ENCODE assay signal across 9 mouse cellular contexts in the genomic region with DNA sequence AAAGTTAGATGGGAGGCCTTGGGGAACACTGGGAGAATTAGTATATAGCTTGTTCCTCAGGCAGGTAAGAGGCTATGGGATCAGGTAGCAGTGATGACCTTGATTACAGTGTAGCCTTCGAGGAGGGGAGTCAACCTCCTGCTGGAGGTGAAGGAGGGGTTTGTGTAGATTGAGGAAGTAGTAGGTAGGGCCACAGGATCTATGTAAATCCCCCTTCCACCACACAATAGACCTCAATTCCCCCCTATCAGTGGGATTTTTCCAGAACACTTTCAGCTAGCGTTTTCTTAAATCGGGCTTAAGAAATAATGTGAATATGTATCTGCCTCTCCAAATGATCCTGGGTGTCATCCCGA. TPM values are rescaled to one million over a fixed set of nuclear protein-coding genes. Genes with fewer than 3 reads are reported as not detected.
DNase-seq lines count a peak whose midpoint lies in the region; ATAC-seq and TF ChIP-seq lines count a peak whose summit lies in the region.
"Had no signal": no experiment of that assay in that cellular context is flagged by ENCODE, and none has a peak within 500 bp of the region (broad histone marks: within the 10 kb centered on the region; RNA-seq: fewer than 3 reads in every experiment).

No protein-coding gene starts in this region.

- peaks cover 15% of the 10 kb centered on the region for H3K4me1 ChIP-seq in heart, embryonic 15.5 days (replicated peaks)
- peaks cover 0 to 4% of the 10 kb centered on the region in 2 experiments; a peak in 1 of 4 replicates for H3K4me1 ChIP-seq in ES-E14 (ENCODE audit: control insufficient read depth in 2 of 2, insufficient read depth in 2 of 2, low read length in 2 of 2, poor library complexity in 1 of 2)
- H3K4me1 ChIP-seq in forebrain, postnatal 0 days (ENCODE audit: insufficient read depth), result peaks cover 7% of the 10 kb centered on the region
- H3K4me1 ChIP-seq in liver, postnatal 0 days (ENCODE audit: insufficient read depth), result peaks cover 23% of the 10 kb centered on the region; the same call in 1 of the 2 replicates

- H3K36me3 ChIP-seq in heart, embryonic 15.5 days, result peaks cover 9% of the 10 kb centered on the region
- H3K36me3 ChIP-seq in ES-E14 (ENCODE audit: control insufficient read depth, insufficient read depth, low read length, poor library complexity, severe bottlenecking), result peaks cover 5% of the 10 kb centered on the region
- H3K36me3 ChIP-seq in forebrain, postnatal 0 days (ENCODE audit: insufficient read depth), result peaks cover 19% of the 10 kb centered on the region
- H3K36me3 ChIP-seq in liver, postnatal 0 days (replicated peaks; ENCODE audit: insufficient read depth, low read length), result peaks cover 15% of the 10 kb centered on the region

- H3K4me2 ChIP-seq in heart, embryonic 15.5 days, result peak overlapping the region; percentile 69
- H3K4me2 ChIP-seq in forebrain, postnatal 0 days (ENCODE audit: low read depth), result peak overlapping the region; percentile 49
- H3K4me2 ChIP-seq in liver, postnatal 0 days (ENCODE audit: low read depth, low read length), result peak overlapping the region; percentile 85

- in situ Hi-C loops in ES-E14 (cut with MboI; ENCODE audit: low sequenced_read_pairs in 2 of 2, unreplicated experiment in 2 of 2), result no loop called here

- no peak for TF ChIP-seq CTCF in forebrain, postnatal 0 days (IDR thresholded peaks at IDR 0.05; ENCODE audit: low read depth)
- no peak for TF ChIP-seq CTCF in liver, postnatal 0 days (IDR thresholded peaks at IDR 0.05; ENCODE audit: low read depth)

- no peak for DNase-seq in heart, postnatal 14 days
- no peak for DNase-seq in ES-E14 (ENCODE audit: low read depth, low spot score)
- DNase-seq in forebrain, postnatal 0 days, result no peak
- no peak for DNase-seq in liver, postnatal 0 days
- DNase-seq in yolk sac, embryonic 10.5 days (ENCODE audit: low spot score), result no peak
- no peak for DNase-seq in right cerebral cortex, postnatal 4 days

- no peaks in the 10 kb centered on the region for H3K27me3 ChIP-seq in heart, embryonic 15.5 days
- H3K27me3 ChIP-seq in forebrain, postnatal 0 days (ENCODE audit: insufficient read depth, low read length), result no peaks in the 10 kb centered on the region
- no peaks in the 10 kb centered on the region for H3K27me3 ChIP-seq in liver, postnatal 0 days (ENCODE audit: insufficient read depth, low read length)

- H3K9me3 ChIP-seq in heart, embryonic 15.5 days (replicated peaks), result no peaks in the 10 kb centered on the region
- H3K9me3 ChIP-seq in ES-E14 (ENCODE audit: control insufficient read depth, insufficient read depth, low read depth, low read length), result no peaks in the 10 kb centered on the region
- H3K9me3 ChIP-seq in forebrain, postnatal 0 days (ENCODE audit: low read length), result no peaks in the 10 kb centered on the region
- H3K9me3 ChIP-seq in liver, postnatal 0 days (ENCODE audit: low read length), result no peaks in the 10 kb centered on the region

- 1% methylated on average over 4 of the region's 4 CpGs for WGBS in heart, embryonic 15.5 days
- WGBS in forebrain, postnatal 0 days, result 0% methylated on average over 4 of the region's 4 CpGs
- 2% methylated on average over 4 of the region's 4 CpGs for WGBS in liver, postnatal 0 days (ENCODE audit: insufficient replicate concordance)

- intact Hi-C loops in heart, postnatal 14 days (cut with DNase I), result no loop called here

- no peak for ATAC-seq in heart, embryonic 15.5 days (replicated peaks; ENCODE audit: insufficient number of reproducible peaks, insufficient read depth, low FRiP score, low read depth)
- peak; percentile 7 for ATAC-seq in forebrain, postnatal 0 days
- no peak for ATAC-seq in liver, postnatal 0 days
- ATAC-seq in monocyte, adult 5-6 weeks (replicated peaks; ENCODE audit: insufficient number of reproducible peaks, low FRiP score, low TSS enrichment, poor library complexity, severe bottlenecking), result no peak

- peak overlapping the region; percentile 99 for H3K4me3 ChIP-seq in heart, embryonic 15.5 days
- peak overlapping the region; percentile 58 to 66 for H3K4me3 ChIP-seq in ES-E14 (ENCODE audit: insufficient read depth in 1 of 2, low read depth in 1 of 2, low read length in 2 of 2, poor library complexity in 1 of 2, severe bottlenecking in 1 of 2)
- H3K4me3 ChIP-seq in forebrain, postnatal 0 days (ENCODE audit: low read depth, low read length), result peak overlapping the region; percentile 90
- H3K4me3 ChIP-seq in liver, postnatal 0 days (ENCODE audit: low read depth, low read length), result peak overlapping the region; percentile 100

- peak overlapping the region; percentile 63 for H3K9ac ChIP-seq in heart, embryonic 15.5 days
- H3K9ac ChIP-seq in ES-E14 (ENCODE audit: insufficient read depth, low read depth, low read length, poor library complexity, severe bottlenecking), result peak overlapping the region; percentile 24; the same call in 1 of the 2 replicates
- H3K9ac ChIP-seq in forebrain, postnatal 0 days, result peak overlapping the region; percentile 56
- peak overlapping the region; percentile 72 for H3K9ac ChIP-seq in liver, postnatal 0 days (replicated peaks)

- H3K27ac ChIP-seq in heart, embryonic 15.5 days, result peak overlapping the region; percentile 88
- no peak overlapping the region; the same call in 1 of the 2 replicates for H3K27ac ChIP-seq in ES-E14 (ENCODE audit: insufficient read depth, low read depth, low read length, poor library complexity, severe bottlenecking)
- peak overlapping the region; percentile 90 for H3K27ac ChIP-seq in forebrain, postnatal 0 days (ENCODE audit: low read depth, low read length)
- peak overlapping the region; percentile 84 for H3K27ac ChIP-seq in liver, postnatal 0 days (ENCODE audit: low read depth)

- no peak for TF ChIP-seq EP300 in liver, postnatal 0 days (IDR thresholded peaks at IDR 0.05; ENCODE audit: low read depth)

TF ChIP-seq in ES-E14, 5 proteins besides CTCF, POLR2A, EP300 and RAD21:
- TF ChIP-seq ZNF384 (IDR thresholded peaks at IDR 0.05; ENCODE audit: low read depth, low read length) (no peak), HCFC1 (IDR thresholded peaks at IDR 0.05; ENCODE audit: borderline replicate concordance, insufficient read depth, low read length) (no peak), ZC3H11A (IDR thresholded peaks at IDR 0.05; ENCODE audit: borderline replicate concordance, low read depth, low read length) (no peak), CHD2 (IDR thresholded peaks at IDR 0.05; ENCODE audit: low read depth, low read length) (no peak), MAFK (IDR thresholded peaks at IDR 0.05; ENCODE audit: insufficient read depth, low read depth, low read length) (no peak)
TF ChIP-seq in ES-E14: peak in this region for 0.

RNA-seq across cellular contexts. Expression of a gene that starts 0.6 kb away (rescaled TPM):
- 23.1 and 27.2 TPM in 2 replicates for polyA plus RNA-seq in heart, embryonic 15.5 days (2015; fragmentation: Nextera tagmentation; extraction: Ambion mirVana)
- total RNA-seq in heart, postnatal 14 days (2021), result 10 to 100 TPM; 39.6 to 43.9 TPM
- 28.9 and 33.3 TPM in 2 replicates for total RNA-seq in ES-E14 (2012; rRNA removed)
- 57.0 and 61.6 TPM in 2 replicates for total RNA-seq in forebrain, postnatal 0 days (2014; rRNA removed)
- polyA plus RNA-seq in forebrain, postnatal 0 days (2015; fragmentation: Nextera tagmentation; extraction: Ambion mirVana), result 25.6 and 28.4 TPM in 2 replicates
- polyA plus RNA-seq in liver, postnatal 0 days (2015; fragmentation: Nextera tagmentation; extraction: Ambion mirVana), result 37.4 and 40.7 TPM in 2 replicates
- 52.2 to 66.3 TPM (median 52.5 TPM) in 3 replicates for total RNA-seq in monocyte, adult 5-6 weeks (2017)

RNA-seq across cellular contexts. Expression of a gene that starts 20.2 kb away (rescaled TPM):
- polyA plus RNA-seq in heart, embryonic 15.5 days (2015; fragmentation: Nextera tagmentation; extraction: Ambion mirVana), result 5.8 and 6.2 TPM in 2 replicates
- total RNA-seq in heart, postnatal 14 days (2021), result under 1 TPM; 0.29 to 0.32 TPM
- total RNA-seq in ES-E14 (2012; rRNA removed), result 2.5 and 2.7 TPM in 2 replicates
- 7.0 and 10.5 TPM in 2 replicates for total RNA-seq in forebrain, postnatal 0 days (2014; rRNA removed)
- polyA plus RNA-seq in forebrain, postnatal 0 days (2015; fragmentation: Nextera tagmentation; extraction: Ambion mirVana), result 6.0 and 9.2 TPM in 2 replicates
- polyA plus RNA-seq in liver, postnatal 0 days (2015; fragmentation: Nextera tagmentation; extraction: Ambion mirVana), result 0.40 and 0.55 TPM in 2 replicates
- not detected in 3 replicates for total RNA-seq in monocyte, adult 5-6 weeks (2017)

RNA-seq across cellular contexts. Expression of a gene that starts 30.0 kb away (rescaled TPM):
- not detected in 2 replicates for polyA plus RNA-seq in heart, embryonic 15.5 days (2015; fragmentation: Nextera tagmentation; extraction: Ambion mirVana)
- not detected for total RNA-seq in heart, postnatal 14 days (2021)
- 0.16 TPM in 1 of 2 replicates, not detected in the other for total RNA-seq in ES-E14 (2012; rRNA removed)
- 0.24 and 0.46 TPM in 2 replicates for total RNA-seq in forebrain, postnatal 0 days (2014; rRNA removed)
- polyA plus RNA-seq in forebrain, postnatal 0 days (2015; fragmentation: Nextera tagmentation; extraction: Ambion mirVana), result 0.62 and 0.98 TPM in 2 replicates
- polyA plus RNA-seq in liver, postnatal 0 days (2015; fragmentation: Nextera tagmentation; extraction: Ambion mirVana), result 0.11 and 0.14 TPM in 2 replicates
- total RNA-seq in monocyte, adult 5-6 weeks (2017), result not detected in 3 replicates
- polyA plus RNA-seq: large intestine, adult 2 months had no signal

RNA-seq across cellular contexts. Expression of a gene that starts 30.2 kb away (rescaled TPM):
- polyA plus RNA-seq in heart, embryonic 15.5 days (2015; fragmentation: Nextera tagmentation; extraction: Ambion mirVana), result 0.27 TPM in 1 of 2 replicates, not detected in the other
- not detected for total RNA-seq in heart, postnatal 14 days (2021)
- not detected in 2 replicates for total RNA-seq in ES-E14 (2012; rRNA removed)
- total RNA-seq in forebrain, postnatal 0 days (2014; rRNA removed), result 1.8 TPM in 1 of 2 replicates, not detected in the other
- 1.7 and 2.6 TPM in 2 replicates for polyA plus RNA-seq in forebrain, postnatal 0 days (2015; fragmentation: Nextera tagmentation; extraction: Ambion mirVana)
- polyA plus RNA-seq in liver, postnatal 0 days (2015; fragmentation: Nextera tagmentation; extraction: Ambion mirVana), result 0.41 and 0.88 TPM in 2 replicates
- not detected in 3 replicates for total RNA-seq in monocyte, adult 5-6 weeks (2017)

RNA-seq across cellular contexts. Expression of a gene that starts 52.6 kb away (rescaled TPM):
- polyA plus RNA-seq in heart, embryonic 15.5 days (2015; fragmentation: Nextera tagmentation; extraction: Ambion mirVana), result 283 and 352 TPM in 2 replicates
- total RNA-seq in heart, postnatal 14 days (2021), result 10 to 100 TPM; 13.6 to 23.8 TPM
- total RNA-seq in ES-E14 (2012; rRNA removed), result 175 and 233 TPM in 2 replicates
- total RNA-seq in forebrain, postnatal 0 days (2014; rRNA removed), result 1,946 and 1,960 TPM in 2 replicates
- polyA plus RNA-seq in forebrain, postnatal 0 days (2015; fragmentation: Nextera tagmentation; extraction: Ambion mirVana), result 2,276 and 2,298 TPM in 2 replicates
- 42.7 and 46.9 TPM in 2 replicates for polyA plus RNA-seq in liver, postnatal 0 days (2015; fragmentation: Nextera tagmentation; extraction: Ambion mirVana)
- 11.7 to 14.4 TPM (median 14.4 TPM) in 3 replicates for total RNA-seq in monocyte, adult 5-6 weeks (2017)
